Mouse (Mus musculus) skeletal muscle tissue, adult 2 months (tissue): Measurements from ENCODE around the gene Csde1.
A peak's percentile ranks its signal among the peaks of the same experiment; 100 is the strongest.

ENCODE experiments used
- DNase-seq: peaks from one replicate; pipeline ENCODE4 v3.0.0-alpha.2; 2012; ENCODE audit warnings: low read depth, low spot score

Csde1 gene

DNA sequence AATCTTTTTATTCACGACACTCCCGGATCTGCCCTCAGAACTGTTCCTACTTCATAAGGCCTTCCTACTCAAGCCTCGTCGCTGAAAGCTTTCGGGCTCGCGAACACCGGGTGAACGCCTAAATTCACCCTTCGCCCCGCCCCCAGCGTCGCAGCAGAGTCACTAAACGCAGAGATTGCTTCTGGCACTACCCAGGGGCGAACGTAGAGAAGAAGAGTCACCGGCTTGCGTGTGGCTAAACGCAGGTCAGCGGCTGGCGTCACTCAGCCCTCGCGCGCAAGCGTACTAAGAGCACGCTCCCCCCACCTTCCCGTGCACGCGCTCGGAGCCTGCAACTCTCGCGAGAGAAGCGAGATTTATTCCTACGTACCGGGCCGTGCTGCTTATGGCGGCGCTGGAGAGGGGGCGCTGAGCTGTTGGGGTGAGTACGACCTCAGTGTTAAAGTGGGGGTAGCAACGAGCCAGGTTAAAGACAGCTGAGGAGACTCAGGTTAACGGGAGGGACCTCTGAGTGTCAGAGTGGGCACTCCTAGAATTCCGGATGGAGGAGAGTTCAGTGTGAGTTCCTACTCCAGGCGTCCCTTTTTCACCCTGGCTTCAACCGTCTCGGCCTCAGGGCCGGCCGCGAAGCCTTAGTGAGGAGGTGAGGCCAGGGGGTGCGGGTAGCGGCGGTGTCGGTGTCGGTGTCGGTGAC, at the start of gene Csde1:
Csde1 (plus strand) TSS at position 178 of the 694 bp plus-strand sequence.
- peak; percentile 99 for DNase-seq

DNA sequence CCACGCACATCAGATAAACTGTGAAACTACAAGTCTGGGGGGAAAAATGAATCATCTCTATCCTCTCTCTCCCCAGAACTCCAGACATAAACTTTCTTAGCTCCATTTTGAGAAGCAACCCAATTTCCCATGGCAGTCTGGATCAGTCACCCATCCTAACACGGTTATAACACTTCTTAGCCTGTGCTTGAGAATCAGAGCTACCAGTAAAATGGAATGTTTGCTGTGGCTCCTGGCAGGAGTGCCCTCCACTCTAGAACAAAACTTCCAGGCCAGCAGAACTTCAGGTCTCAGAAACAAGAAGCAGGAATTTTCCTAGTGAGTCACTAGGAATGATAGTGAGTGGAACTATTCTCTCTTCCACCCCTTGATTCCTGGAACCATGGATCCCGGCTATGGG, 49.7 kb upstream of the Csde1 start:
- no peak for DNase-seq

DNA sequence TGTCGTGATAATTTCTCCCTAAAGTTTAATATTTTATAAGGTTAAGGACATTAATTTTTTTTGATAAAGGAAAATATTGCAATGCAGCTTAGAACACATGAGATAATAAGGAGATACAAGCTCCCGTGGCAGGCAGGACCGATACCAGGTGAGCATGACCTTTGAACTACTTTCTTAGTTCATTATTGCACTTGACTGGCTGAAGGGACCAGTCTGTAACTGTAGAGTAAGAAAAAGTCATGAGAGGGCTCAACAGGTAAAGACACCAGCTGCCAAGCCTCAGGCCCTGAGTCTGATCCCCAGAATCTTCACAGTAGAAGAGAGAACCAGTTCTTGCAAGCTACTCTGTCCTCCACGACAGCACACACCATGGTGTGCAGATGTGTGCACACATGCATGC, 43.3 kb upstream of the Csde1 start:
- no peak for DNase-seq

DNA sequence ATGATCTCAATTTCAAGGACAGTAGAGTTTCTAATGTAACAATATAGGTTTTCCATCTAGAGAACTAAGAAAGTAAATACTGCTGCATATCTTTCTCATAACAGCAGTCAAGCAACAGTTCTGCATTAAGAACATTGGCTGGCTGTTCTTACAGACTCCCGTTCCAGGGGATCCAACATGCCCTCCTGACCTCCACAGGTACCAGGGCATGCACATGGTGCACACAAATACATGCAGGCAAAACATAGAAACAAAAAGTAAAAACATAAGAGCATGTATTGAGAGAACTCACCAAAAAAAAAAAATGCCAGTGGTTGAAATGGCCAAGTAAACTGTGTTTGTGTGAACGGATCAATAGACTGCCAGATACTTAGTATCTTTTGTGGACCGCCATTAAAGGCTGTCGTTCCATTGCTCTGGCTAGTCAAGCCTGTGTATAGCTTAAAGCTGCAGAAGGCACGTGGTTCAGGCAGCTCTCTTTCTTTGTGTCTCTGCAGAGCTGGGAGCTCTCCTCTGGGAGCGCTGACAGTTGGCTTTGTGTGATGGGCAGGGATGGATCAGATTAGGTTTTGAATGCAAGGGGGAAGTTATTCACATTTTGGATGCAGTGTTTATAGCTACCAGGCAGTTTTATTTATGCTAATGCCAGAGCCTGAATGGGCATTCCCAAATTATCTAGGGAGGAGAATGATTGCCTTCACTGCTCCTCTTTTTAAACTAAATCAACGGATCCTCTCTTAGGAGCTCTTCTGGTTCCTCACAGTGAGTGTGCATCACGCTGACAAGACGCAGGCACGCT, 40.5 kb upstream of the Csde1 start:
- no peak for DNase-seq

DNA sequence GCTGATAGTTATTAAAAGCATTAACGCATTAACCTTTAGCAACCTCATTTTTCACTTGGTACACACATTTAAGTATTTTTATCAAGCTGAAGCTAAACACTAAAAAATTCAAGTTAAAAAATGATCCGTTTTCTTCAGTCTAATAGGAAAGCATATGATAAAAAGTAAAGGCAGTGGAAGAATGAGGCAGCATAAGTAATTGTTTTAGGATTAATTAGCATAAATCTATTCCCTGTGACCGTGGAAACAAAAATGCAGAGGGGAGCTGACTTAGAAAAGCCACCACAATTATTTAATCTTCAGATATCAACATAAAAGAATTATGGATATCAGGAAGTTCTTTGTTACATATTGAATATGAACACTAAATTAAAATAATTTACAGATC, 39.9 kb upstream of the Csde1 start:
- no peak for DNase-seq

DNA sequence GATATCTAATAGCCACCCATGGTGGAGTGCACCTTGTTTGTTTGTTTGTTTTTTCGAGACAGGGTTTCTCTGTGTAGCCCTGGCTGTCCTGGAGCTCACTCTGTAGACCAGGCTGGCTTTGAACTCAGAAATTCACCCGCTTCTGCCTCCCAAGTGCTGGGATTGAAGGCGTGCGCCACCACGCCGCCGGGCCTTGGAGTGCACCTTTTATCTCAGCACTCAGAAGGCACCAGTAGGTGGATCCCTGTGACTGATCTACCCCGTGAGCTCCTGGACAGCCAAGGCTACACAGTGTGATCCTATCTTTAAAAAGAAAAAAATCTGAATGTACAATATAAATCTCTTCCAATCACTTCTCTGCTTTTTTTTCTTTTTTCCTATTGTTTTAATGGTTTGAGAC, 29.2 kb upstream of the Csde1 start:
- DNase-seq: no peak

DNA sequence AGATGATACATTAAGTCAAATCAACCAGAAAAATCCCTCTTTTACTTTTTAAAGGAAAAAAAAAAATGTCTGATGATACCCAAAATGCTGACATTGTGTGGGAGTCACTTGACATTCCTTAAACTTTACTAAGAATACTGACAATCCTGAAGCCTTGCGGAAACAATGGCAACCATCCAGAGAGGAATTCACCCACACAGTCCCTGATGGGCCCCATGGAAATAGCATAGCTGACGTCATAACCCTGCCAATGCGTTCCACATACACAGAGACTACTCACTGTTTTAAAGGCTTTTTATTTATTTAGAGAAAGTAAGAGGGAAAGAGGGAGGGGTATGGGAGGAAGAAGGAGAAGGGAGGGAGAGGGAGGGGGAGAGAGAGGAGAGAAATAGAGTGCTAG, 27.3 kb upstream of the Csde1 start:
- DNase-seq: no peak

DNA sequence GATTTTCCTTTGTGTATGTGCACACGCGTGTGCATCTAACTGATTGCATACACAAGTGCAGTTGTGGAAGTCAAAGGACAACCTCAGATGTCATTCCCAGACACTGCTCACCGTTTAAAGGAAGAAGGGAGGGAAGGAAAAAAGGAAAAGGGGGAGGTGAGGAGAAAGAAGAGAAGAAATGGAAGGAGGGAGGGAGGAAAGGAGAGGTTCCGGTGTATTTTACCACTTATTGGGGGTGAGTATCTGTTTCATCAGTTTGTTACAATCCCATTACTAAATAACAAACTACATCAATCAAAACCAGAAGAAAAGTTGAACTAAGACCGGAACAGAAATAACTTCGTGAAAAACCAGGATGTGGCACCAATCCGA, 25.0 kb upstream of the Csde1 start:
- no peak for DNase-seq

DNA sequence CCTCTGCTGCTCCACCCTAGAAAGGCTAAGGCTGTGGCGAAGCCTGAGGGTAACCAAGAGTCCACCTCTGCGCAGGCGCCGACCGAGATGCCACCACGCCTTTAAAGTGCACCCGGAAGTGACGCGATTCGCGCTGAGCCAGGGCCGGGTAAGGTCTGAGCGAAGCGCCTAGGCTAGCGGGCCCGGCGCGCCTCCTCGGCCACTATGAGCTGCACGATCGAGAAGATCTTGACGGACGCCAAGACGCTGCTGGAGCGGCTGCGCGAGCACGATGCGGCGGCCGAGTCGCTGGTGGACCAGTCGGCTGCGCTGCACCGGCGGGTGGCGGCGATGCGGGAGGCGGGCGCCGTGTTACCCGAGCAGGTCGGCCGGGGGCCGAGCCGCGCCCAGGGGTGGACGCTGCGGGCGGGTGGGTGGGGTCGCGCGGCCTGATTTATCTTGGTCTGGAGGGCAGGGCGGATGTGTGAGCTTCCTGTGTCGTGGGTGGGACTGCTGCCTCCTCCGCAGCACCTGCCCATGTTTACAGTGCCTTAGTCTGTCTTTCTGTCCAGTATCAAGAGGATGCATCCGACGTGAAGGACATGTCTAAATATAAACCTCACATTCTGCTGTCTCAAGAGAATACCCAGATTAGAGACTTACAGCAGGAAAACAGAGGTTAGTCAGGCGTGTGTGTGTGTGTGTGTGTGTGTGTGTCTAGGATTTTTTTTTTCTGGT, 24.5 kb upstream of the Csde1 start, which contains the start of gene Sike1:
Sike1 (plus strand) TSS at position 104 of the 717 bp plus-strand sequence.
- peak; percentile 91 for DNase-seq

DNA sequence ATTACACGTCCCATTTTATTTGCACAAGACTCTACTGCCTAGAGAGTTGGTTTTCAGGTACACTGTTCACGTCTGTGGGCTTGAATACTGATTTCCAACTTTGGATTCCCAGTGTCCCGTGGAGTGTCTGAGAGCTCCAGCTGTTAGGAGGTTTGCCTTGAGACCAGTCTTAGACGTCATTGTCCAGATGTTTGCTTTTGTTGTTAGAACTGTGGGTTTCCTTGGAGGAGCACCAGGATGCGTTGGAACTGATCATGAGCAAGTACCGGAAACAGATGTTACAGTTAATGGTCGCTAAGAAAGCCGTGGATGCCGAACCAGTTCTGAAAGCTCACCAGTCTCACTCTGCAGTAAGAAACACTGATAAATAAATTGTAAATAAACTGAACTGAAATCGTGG, 23.2 kb upstream of the Csde1 start:
- DNase-seq: peak; percentile 17

DNA sequence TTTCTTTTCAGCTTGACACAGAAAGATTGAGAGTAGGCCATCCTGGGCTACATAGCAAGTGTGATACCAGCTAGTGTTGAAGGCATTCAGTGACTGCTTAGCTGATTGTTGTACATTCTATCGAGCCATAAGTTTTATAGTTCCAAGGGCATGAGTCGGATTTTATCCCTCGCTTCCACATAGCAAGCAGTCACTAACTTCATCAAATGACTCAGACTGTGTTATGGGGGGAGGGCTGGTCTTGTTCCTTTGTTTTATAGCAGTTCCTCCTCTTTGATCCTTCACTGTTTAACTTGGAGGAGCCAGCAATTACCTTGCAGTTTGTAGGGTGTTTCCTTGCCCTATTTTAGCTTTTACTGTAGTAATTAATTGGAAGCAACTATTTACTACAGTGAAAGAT, 22.6 kb upstream of the Csde1 start:
- no peak for DNase-seq

DNA sequence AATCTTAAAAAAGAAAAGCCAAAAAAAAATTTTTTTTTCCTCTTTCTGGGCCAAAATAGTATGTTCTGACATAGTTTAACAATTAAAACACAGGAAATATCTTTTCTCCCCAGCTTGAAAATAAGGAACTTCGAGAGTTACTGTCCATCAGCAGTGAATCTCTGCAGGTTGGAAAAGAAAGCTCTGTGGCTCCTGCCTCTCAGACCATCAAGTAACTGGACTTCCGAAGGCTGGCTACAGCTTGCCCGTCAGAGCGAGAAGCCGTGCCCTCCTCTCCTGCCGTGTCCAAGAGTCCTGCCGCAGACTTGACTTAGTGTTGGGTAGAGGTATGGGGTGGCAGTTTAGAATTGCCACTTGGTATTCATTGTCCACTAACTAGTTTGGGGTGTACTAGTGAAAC, 18.6 kb upstream of the Csde1 start:
- no peak for DNase-seq

DNA sequence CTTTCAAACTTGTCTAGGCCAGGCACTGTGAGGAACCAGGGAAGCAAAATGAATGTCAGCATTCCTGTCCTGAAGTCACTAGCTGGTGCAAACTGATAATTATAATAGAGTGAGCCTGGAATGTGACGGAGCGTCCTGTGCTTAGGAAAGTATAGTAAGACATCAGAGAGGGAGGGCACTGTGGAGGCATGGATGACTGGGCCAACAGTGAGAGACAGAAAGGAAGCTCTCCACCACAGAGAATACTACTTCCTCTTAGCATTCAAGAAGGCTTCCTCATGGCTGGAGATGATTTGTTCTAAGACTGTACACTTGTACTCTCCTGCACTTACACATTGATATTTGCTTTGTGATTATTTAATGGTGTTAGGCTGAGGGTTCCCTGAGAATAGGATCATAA, 2.9 kb upstream of the Csde1 start:
- DNase-seq: no peak

DNA sequence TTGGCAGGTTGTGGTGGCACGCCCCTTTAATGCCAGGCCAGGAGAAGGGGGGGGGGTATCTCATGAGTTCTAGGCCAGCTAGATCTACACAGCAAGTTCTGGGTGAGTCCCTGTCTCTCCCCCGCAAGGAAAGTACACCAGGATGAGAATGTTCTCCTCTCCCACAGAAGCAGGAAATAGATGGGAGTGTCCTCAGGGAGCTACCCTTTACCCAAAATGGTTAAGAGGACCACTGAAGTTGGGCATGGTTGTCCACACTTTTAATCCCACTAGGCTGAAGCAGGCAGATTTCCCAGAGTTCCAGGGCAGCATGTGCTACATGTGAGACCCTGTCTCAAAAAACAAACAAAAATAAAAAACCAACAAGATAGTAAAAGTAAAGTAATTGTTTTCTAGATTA, 764 bp upstream of the Csde1 start:
- DNase-seq: no peak

DNA sequence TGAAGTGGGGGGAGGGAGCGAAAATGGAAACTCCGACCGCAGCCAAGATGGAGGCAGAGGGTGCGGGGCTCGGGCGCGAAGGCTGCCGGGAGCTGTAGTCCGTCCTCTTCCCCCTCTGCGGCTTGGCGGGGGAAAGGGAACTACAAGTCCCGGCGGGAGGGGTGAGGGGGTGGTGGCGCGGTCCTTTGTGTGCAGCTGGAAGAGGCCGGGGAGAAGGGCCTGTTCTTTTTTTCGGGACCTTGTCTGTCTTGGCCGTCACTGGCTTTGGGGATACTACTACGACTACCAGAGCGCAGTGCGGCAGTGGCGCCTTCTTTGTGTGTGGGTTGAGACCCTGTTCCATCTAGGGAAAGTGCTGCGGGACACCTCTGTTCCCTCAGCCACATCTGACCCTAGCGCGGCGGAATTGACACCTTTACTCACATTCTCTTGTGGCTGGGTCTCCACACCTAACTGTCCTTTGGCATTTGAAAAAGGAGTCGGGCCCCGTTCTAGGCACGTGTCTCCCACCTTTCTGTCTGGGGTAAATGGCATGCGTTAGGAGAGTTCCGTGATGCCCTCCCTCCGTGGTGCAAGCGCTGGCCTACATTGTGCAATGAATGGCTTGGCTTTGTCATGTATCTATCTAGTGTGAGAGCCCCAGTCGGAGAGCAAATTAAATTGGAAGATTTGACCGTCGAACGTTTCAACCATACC, 865 bp downstream of the Csde1 start:
- DNase-seq: peak; percentile 87

DNA sequence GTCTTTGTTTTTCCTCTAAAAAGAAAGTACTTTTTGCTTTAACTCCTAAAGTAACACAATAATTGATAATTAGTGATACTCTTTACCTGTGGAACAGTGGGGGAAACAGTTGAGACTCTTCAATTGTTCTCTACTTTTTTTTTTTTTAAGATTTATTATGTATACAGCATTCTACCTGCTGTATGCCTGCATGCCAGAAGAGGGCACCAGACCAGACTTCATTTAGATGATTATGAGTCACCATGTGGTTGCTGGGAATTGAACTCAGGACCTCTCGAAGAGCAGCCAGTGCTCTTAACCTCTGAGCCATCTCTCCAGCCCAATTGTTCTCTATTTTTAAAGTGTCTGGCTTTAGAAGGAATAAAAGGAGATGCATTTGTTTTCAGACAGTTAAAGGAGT, 5.9 kb downstream of the Csde1 start:
- DNase-seq: no peak

DNA sequence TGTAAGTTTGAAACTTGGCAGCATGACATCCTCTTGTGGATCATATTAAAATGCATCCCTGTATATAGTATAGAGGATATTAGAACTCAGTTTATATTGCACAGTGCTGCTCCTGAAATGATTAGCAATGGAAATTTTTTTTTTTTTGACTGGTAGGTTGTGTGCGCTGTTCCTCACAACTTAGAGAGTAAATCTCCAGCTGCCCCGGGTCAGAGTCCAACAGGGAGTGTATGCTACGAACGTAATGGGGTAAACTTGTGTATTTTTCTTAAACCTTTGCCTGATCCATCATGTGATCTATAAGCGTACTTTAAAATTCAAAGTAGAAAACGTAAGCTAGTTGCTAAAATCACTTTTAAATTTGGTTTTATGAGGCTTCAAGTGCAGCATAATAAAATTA, 20.1 kb downstream of the Csde1 start:
- DNase-seq: no peak

DNA sequence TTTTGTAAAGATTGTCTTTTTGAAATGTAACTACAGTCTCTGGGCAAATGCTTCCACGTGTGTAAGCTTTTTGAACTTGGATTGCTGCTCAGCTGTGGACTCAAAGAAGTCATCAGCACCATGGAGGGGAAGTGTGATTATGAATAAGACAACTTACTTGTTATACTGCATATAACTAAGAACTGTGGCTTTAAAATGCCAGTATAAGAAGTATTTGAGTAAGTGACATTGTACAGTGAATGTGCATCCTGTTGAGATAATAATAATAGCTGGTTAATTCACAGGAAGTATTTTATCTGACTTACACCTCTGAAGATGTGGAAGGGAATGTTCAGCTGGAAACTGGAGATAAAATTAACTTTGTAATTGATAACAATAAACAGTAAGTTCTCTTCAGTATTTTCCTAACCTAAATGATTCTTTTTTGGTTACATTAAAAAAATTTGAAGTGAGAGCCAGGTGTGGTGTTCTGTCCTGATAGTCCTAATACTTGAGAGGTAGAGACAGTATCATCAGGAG, 20.7 kb downstream of the Csde1 start:
- no peak for DNase-seq

DNA sequence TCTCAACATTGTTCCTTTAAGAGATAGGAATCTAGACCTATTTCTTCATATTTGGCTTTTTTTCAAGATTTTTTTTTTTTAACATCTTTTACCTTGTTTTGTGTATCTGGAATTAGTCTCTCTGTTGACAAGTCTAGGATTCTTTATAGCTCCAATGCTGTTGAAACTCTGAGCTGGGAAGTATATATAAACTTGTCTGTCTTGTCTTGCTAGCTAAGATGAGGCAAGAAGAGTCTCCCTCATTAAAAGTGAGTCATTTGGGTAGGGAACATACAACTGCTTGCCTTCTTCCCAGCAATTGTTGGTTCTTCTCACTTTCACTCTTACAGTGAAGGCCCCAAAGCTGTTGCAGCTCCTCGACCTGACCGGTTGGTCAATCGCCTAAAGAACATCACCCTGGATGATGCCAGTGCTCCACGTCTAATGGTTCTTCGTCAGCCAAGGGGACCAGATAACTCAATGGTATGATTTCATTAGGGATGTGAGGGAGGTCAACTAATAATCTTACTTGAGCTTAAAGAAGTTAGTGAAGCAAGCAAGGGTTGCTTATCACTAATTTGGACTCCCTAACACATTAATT, 35.9 kb downstream of the Csde1 start:
- no peak for DNase-seq

DNA sequence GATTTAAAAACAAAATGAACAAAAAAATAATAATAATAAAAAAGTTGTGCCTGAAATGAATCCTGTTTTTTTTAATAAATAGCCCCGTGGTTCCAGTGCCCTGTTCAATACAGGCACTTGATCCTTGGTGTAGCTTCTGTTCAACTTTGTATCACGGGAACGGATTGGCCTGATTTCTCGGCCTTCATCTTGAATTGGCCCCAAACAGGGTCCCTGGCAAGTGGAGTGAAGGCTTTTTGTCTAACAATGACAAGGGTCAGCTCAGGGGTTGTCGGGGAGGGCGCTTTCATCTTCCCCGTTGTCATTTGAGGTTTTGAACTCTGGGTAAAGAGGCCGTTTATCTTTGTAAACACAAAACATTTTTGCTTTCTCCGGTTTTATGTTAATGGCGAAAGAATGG, 37.5 kb downstream of the Csde1 start:
- no peak for DNase-seq
